Mouse (Mus musculus) CH12.LX (cell line): Measurements from ENCODE around the gene Fam168b. TPM values are rescaled to one million over a fixed set of nuclear protein-coding genes. Genes with fewer than 3 reads are reported as not detected.

Experiments
- DNase-seq: peaks from one replicate; pipeline ENCODE4 v3.0.0-alpha.2; 2013; ENCODE audit errors: extremely low read depth
- H3K27ac ChIP-seq: 2 replicates; pipeline ENCODE4 v1.5.1; 2012; ENCODE audit warnings: low read depth, mild to moderate bottlenecking, control low read depth, moderate library complexity; ENCODE audit not compliant: insufficient read depth
- H3K27me3 ChIP-seq: replicated peaks from 2 replicates; pipeline ENCODE3; 2012; ENCODE audit warnings: inconsistent platforms
- H3K36me3 ChIP-seq, 2 experiments: replicated peaks in 1 of 2; 2 replicates each; pipeline versions ENCODE3 to v1.6.1; 2012; ENCODE audit warnings: inconsistent platforms in 1 of 2, low read length in 1 of 2, mild to moderate bottlenecking in 1 of 2, mixed read lengths in 1 of 2, moderate library complexity in 1 of 2; ENCODE audit not compliant: control insufficient read depth in 1 of 2, insufficient read depth in 1 of 2
- H3K4me1 ChIP-seq, 2 experiments: 2 replicates each; pipeline ENCODE4 v1.6.1; 2012; ENCODE audit warnings: inconsistent platforms in 1 of 2, moderate library complexity in 1 of 2; ENCODE audit not compliant: insufficient read depth in 2 of 2, control insufficient read depth in 1 of 2
- H3K4me2 ChIP-seq: 2 replicates; pipeline ENCODE4 v1.6.1; 2012; ENCODE audit warnings: low read depth, mild to moderate bottlenecking, control low read depth; ENCODE audit not compliant: poor library complexity, insufficient read depth, severe bottlenecking
- H3K4me3 ChIP-seq, 3 experiments: fragments of 150-350 bp in 1 of 3; sonication (generic) in 1 of 3; replicated peaks in 1 of 3; 2 replicates each; pipeline versions ENCODE3 to v1.5.1; 2011 to 2012; ENCODE audit warnings: low read depth in 2 of 3, low read length in 2 of 3, mild to moderate bottlenecking in 2 of 3, moderate library complexity in 2 of 3, control low read depth in 1 of 3, improper control_type of control experiment in 1 of 3, inconsistent platforms in 1 of 3, mixed read lengths in 1 of 3; ENCODE audit not compliant: poor library complexity in 1 of 3
- H3K79me2 ChIP-seq: replicated peaks from 2 replicates; pipeline ENCODE4 v1.6.1; 2012; ENCODE audit warnings: mild to moderate bottlenecking, moderate library complexity; ENCODE audit not compliant: control insufficient read depth, poor library complexity, insufficient read depth, severe bottlenecking; ENCODE audit errors: extremely low read depth
- H3K9ac ChIP-seq: 2 replicates; pipeline ENCODE4 v1.6.1; 2012; ENCODE audit warnings: low read depth, mild to moderate bottlenecking, control low read depth, moderate library complexity; ENCODE audit not compliant: insufficient read depth
- H3K9me3 ChIP-seq: replicated peaks from 2 replicates; pipeline ENCODE3; 2012; ENCODE audit warnings: low read length, inconsistent platforms, mixed read lengths
- BHLHE40 ChIP-seq: IDR thresholded peaks from 2 replicates; pipeline ENCODE4 v1.6.1; 2011; ENCODE audit warnings: mild to moderate bottlenecking, low read depth, low read length, improper control_type of control experiment
- CHD1 ChIP-seq: IDR thresholded peaks from 2 replicates; pipeline ENCODE4 v1.6.1; 2012; ENCODE audit warnings: low read depth, low read length, improper control_type of control experiment, inconsistent platforms
- CHD2 ChIP-seq: IDR thresholded peaks from 2 replicates; pipeline ENCODE4 v1.6.1; 2011; ENCODE audit warnings: low read length, improper control_type of control experiment
- CTCF ChIP-seq, 2 experiments: IDR thresholded peaks in 1 of 2; conservative IDR thresholded peaks in 1 of 2; 2 replicates each; pipeline ENCODE4 v1.5.1; 2011 to 2012; ENCODE audit warnings: low read depth in 2 of 2, low read length in 2 of 2, improper control_type of control experiment in 1 of 2, inconsistent platforms in 1 of 2, mild to moderate bottlenecking in 1 of 2, moderate library complexity in 1 of 2
- E2F4 ChIP-seq: IDR thresholded peaks from 2 replicates; pipeline ENCODE4 v1.6.1; 2011; ENCODE audit warnings: low read depth, low read length, improper control_type of control experiment; ENCODE audit not compliant: insufficient replicate concordance
- ELF1 ChIP-seq: IDR thresholded peaks from 2 replicates; pipeline ENCODE4 v1.6.1; 2014; ENCODE audit warnings: low read depth, mild to moderate bottlenecking, inconsistent platforms, low read length, improper control_type of control experiment
- EP300 ChIP-seq: IDR thresholded peaks from 2 replicates; pipeline ENCODE4 v1.6.1; 2011; ENCODE audit warnings: low read length, improper control_type of control experiment
- ETS1 ChIP-seq: conservative IDR thresholded peaks from 2 replicates; pipeline ENCODE4 v1.6.1; 2012; ENCODE audit warnings: low read depth, mild to moderate bottlenecking, inconsistent platforms, low read length, improper control_type of control experiment, moderate library complexity
- GABPA ChIP-seq: IDR thresholded peaks from 2 replicates; pipeline ENCODE4 v1.6.1; 2012; ENCODE audit warnings: low read depth, low read length, improper control_type of control experiment, inconsistent platforms; ENCODE audit not compliant: insufficient replicate concordance
- HCFC1 ChIP-seq: IDR thresholded peaks from 2 replicates; pipeline ENCODE4 v1.6.1; 2012; ENCODE audit warnings: low read depth, mild to moderate bottlenecking, inconsistent platforms, low read length, improper control_type of control experiment
- IRF4 ChIP-seq: IDR thresholded peaks from 2 replicates; pipeline ENCODE4 v1.6.1; 2014; ENCODE audit warnings: low read depth, mild to moderate bottlenecking, inconsistent platforms, low read length, improper control_type of control experiment
- JUN ChIP-seq: IDR thresholded peaks from 2 replicates; pipeline ENCODE4 v1.6.1; 2011; ENCODE audit warnings: low read depth, mild to moderate bottlenecking, low read length, improper control_type of control experiment, moderate library complexity; ENCODE audit not compliant: insufficient read depth
- JUND ChIP-seq: conservative IDR thresholded peaks from 2 replicates; pipeline ENCODE4 v1.6.1; 2011; ENCODE audit warnings: low read depth, low read length, improper control_type of control experiment
- KAT2A ChIP-seq: IDR thresholded peaks from 2 replicates; pipeline ENCODE4 v1.6.1; 2012; ENCODE audit warnings: low read length, improper control_type of control experiment, inconsistent platforms; ENCODE audit not compliant: insufficient replicate concordance
- MAFK ChIP-seq: IDR thresholded peaks from 2 replicates; pipeline ENCODE4 v1.6.1; 2011; ENCODE audit warnings: low read length, improper control_type of control experiment; ENCODE audit not compliant: insufficient replicate concordance
- MAX ChIP-seq: IDR thresholded peaks from 2 replicates; pipeline ENCODE4 v1.6.1; 2011; ENCODE audit warnings: low read length, improper control_type of control experiment
- MAZ ChIP-seq: IDR thresholded peaks from 2 replicates; pipeline ENCODE4 v1.6.1; 2012; ENCODE audit warnings: low read depth, mild to moderate bottlenecking, inconsistent platforms, low read length, improper control_type of control experiment, moderate library complexity
- MEF2A ChIP-seq: IDR thresholded peaks from 2 replicates; pipeline ENCODE4 v1.6.1; 2014; ENCODE audit warnings: low read depth, mild to moderate bottlenecking, inconsistent platforms, low read length, improper control_type of control experiment, borderline replicate concordance
- MXI1 ChIP-seq: IDR thresholded peaks from 2 replicates; pipeline ENCODE4 v1.6.1; 2011; ENCODE audit warnings: mild to moderate bottlenecking, low read depth, low read length, improper control_type of control experiment
- MYC ChIP-seq: IDR thresholded peaks from 2 replicates; pipeline ENCODE4 v1.6.1; 2011; ENCODE audit warnings: low read depth, mild to moderate bottlenecking, improper control_type of control experiment, low read length
- NELFE ChIP-seq: IDR thresholded peaks from 2 replicates; pipeline ENCODE4 v1.6.1; 2011; ENCODE audit warnings: low read depth, low read length, improper control_type of control experiment
- NRF1 ChIP-seq: IDR thresholded peaks from 2 replicates; pipeline ENCODE4 v1.6.1; 2014; ENCODE audit warnings: low read depth, mild to moderate bottlenecking, inconsistent platforms, low read length, improper control_type of control experiment, moderate library complexity
- PAX5 ChIP-seq: IDR thresholded peaks from 2 replicates; pipeline ENCODE4 v1.6.1; 2012; ENCODE audit warnings: low read length, inconsistent platforms, mixed read lengths
- POLR2A ChIP-seq: IDR thresholded peaks from 2 replicates; pipeline ENCODE4 v1.6.1; 2011; ENCODE audit warnings: low read depth, mild to moderate bottlenecking, improper control_type of control experiment, low read length
- POLR2AphosphoS2 ChIP-seq: IDR thresholded peaks from 2 replicates; pipeline ENCODE4 v1.6.1; 2011; ENCODE audit warnings: low read depth, low read length, improper control_type of control experiment
- RAD21 ChIP-seq: IDR thresholded peaks from 2 replicates; pipeline ENCODE4 v1.6.1; 2011; ENCODE audit warnings: low read depth, mild to moderate bottlenecking, low read length, improper control_type of control experiment, moderate library complexity
- RCOR1 ChIP-seq: conservative IDR thresholded peaks from 2 replicates; pipeline ENCODE4 v1.6.1; 2012; ENCODE audit warnings: low read depth, mild to moderate bottlenecking, inconsistent platforms, low read length, improper control_type of control experiment
- SIN3A ChIP-seq: IDR thresholded peaks from 2 replicates; pipeline ENCODE4 v1.6.1; 2012; ENCODE audit warnings: low read length, improper control_type of control experiment, inconsistent platforms
- SMC3 ChIP-seq: IDR thresholded peaks from 2 replicates; pipeline ENCODE4 v1.6.1; 2011; ENCODE audit warnings: low read depth, low read length, improper control_type of control experiment
- TBP ChIP-seq: conservative IDR thresholded peaks from 2 replicates; pipeline ENCODE4 v1.6.1; 2011; ENCODE audit warnings: low read depth, low read length, improper control_type of control experiment
- TCF12 ChIP-seq: IDR thresholded peaks from 2 replicates; pipeline ENCODE4 v1.6.1; 2014; ENCODE audit warnings: low read depth, mild to moderate bottlenecking, inconsistent platforms, low read length, improper control_type of control experiment
- UBTF ChIP-seq: IDR thresholded peaks from 2 replicates; pipeline ENCODE4 v1.6.1; 2012; ENCODE audit warnings: low read depth, mild to moderate bottlenecking, inconsistent platforms, low read length, improper control_type of control experiment, moderate library complexity
- USF1 ChIP-seq: IDR thresholded peaks from 2 replicates; pipeline ENCODE4 v1.6.1; 2014; ENCODE audit warnings: low read depth, mild to moderate bottlenecking, inconsistent platforms, low read length, improper control_type of control experiment
- USF2 ChIP-seq: conservative IDR thresholded peaks from 2 replicates; pipeline ENCODE4 v1.6.1; 2011; ENCODE audit warnings: low read depth, low read length, improper control_type of control experiment
- ZC3H11A ChIP-seq: IDR thresholded peaks from 2 replicates; pipeline ENCODE4 v1.6.1; 2012; ENCODE audit warnings: low read depth, mild to moderate bottlenecking, inconsistent platforms, low read length, improper control_type of control experiment
- ZKSCAN1 ChIP-seq: IDR thresholded peaks from 2 replicates; pipeline ENCODE4 v1.6.1; 2012; ENCODE audit warnings: low read depth, inconsistent platforms, low read length, improper control_type of control experiment, borderline replicate concordance
- ZMIZ1 ChIP-seq: IDR thresholded peaks from 2 replicates; pipeline ENCODE4 v1.6.1; 2012; ENCODE audit warnings: low read depth, mild to moderate bottlenecking, inconsistent platforms, low read length, improper control_type of control experiment
- ZNF384 ChIP-seq: IDR thresholded peaks from 2 replicates; pipeline ENCODE4 v1.6.1; 2012; ENCODE audit warnings: low read depth, low read length, improper control_type of control experiment, inconsistent platforms
- dilution Hi-C: fragments of 300-500 bp; cut with MboI; formaldehyde crosslinking; loops from 2 replicates; pipeline ENCODE4 v1.14.3; 2020; ENCODE audit warnings: low sequenced_read_pairs; ENCODE audit not compliant: extremely low pct_unique_long_range_greater_than_20kb, extremely low pct_ligation_motif_present
- in situ Hi-C: fragments of 300-500 bp; cut with MboI; formaldehyde crosslinking; loops from 3 replicates; pipeline ENCODE4 v1.14.3; 2019; ENCODE audit warnings: low sequenced_read_pairs, low pct_ligation_motif_present, low pct_unique_long_range_greater_than_20kb, mixed read lengths
- polyA plus RNA-seq: library from polyadenylated mRNA; unstranded; fragments of >175 nt; gene quantifications from 2 replicates; pipeline ENCODE4 v1.2.1, GENCODE M21; 2012; ENCODE audit warnings: low read depth; ENCODE audit not compliant: insufficient read length
- total RNA-seq, 2 experiments: library from RNA; depleted of rRNA; stranded (reverse); fragments of 300-350 nt in 1 of 2; fragments of >200 nt in 1 of 2; gene quantifications; 2 replicates each; pipeline ENCODE4 v1.2.3; 2012 to 2014

Gene Fam168b
- total and polyA plus RNA-seq, 3 experiments = 50.5 to 67.5 (median 60.9) TPM

DNA sequence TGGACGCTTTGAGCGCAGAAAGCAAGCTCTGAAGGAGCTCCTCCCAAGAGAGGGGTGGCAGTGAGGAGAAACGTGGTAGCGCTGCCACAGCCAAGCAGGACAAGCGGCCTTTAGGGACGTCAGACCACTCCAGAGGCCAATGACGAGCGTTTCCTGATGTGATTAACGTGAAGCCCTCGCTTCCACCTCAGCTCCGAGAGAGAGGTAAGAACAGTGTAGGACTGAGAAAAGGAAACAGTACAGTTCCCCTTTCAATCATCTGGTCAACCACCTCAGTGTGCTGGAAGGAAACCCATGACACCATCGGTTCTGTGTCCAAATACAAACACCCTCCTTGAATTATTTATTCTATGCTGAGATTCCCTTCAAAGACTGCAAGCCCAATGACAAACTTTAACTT lies 3.6 kb downstream of the Fam168b start:
- Histone ChIP-seq H3K27ac (peak overlapping the region; percentile 30), H3K4me1 (peaks cover 19 to 77% of the 10 kb centered on the region in 2 experiments), H3K79me2 (peaks cover 76% of the 10 kb centered on the region), H3K4me2 (peak overlapping the region; percentile 54), H3K4me3 (peak overlapping the region in 1 of 3 experiments; percentile 5), H3K27me3 (no peaks in the 10 kb centered on the region), H3K36me3 (peaks cover 14 to 33% of the 10 kb centered on the region in 2 experiments), H3K9me3 (no peaks in the 10 kb centered on the region), H3K9ac (no peak overlapping the region)
- in situ Hi-C loops (no loop called here), dilution Hi-C loops (no loop called here)
- peak; percentile 63 for DNase-seq
- TF ChIP-seq RCOR1 = no peak
- no peak for TF ChIP-seq TCF12
- peak; percentile 70 for TF ChIP-seq ETS1
- no peak for TF ChIP-seq KAT2A
- no peak for TF ChIP-seq MAFK
- no peak for TF ChIP-seq ZNF384
- no peak for TF ChIP-seq MAX
- TF ChIP-seq NELFE = no peak
- no peak for TF ChIP-seq RAD21
- TF ChIP-seq CHD1 = no peak
- TF ChIP-seq PAX5 = no peak
- no peak for TF ChIP-seq CHD2
- no peak for TF ChIP-seq UBTF
- no peak for TF ChIP-seq MAZ
- TF ChIP-seq ELF1 = no peak
- no peak for TF ChIP-seq MXI1
- no peak for TF ChIP-seq USF1
- no peak for TF ChIP-seq GABPA
- no peak for TF ChIP-seq POLR2A
- TF ChIP-seq TBP = 0 out of 2 replicates have a peak, but pooled peaks have one; percentile 27
- TF ChIP-seq BHLHE40 = peak; percentile 46
- TF ChIP-seq USF2 = no peak
- no peak for TF ChIP-seq POLR2AphosphoS2
- TF ChIP-seq ZC3H11A = no peak
- peak; percentile 66 for TF ChIP-seq EP300
- TF ChIP-seq ZMIZ1 = no peak
- no peak for TF ChIP-seq SMC3
- TF ChIP-seq CTCF (conservative IDR thresholded peaks at IDR 0.05 in 1 of 2, IDR thresholded peaks at IDR 0.05 in 1 of 2; ENCODE audit: low read depth in 2 of 2, low read length in 2 of 2) = no peak
- no peak for TF ChIP-seq MEF2A
- no peak for TF ChIP-seq JUN
- TF ChIP-seq IRF4 = peak; percentile 62
- TF ChIP-seq HCFC1 = no peak
- TF ChIP-seq SIN3A = peak; percentile 67
- no peak for TF ChIP-seq MYC
- TF ChIP-seq E2F4 = no peak
- no peak for TF ChIP-seq JUND
- TF ChIP-seq ZKSCAN1 = no peak
- no peak for TF ChIP-seq NRF1
